Mouse (Mus musculus): ENCODE data around the gene Ccl1.

DNA sequence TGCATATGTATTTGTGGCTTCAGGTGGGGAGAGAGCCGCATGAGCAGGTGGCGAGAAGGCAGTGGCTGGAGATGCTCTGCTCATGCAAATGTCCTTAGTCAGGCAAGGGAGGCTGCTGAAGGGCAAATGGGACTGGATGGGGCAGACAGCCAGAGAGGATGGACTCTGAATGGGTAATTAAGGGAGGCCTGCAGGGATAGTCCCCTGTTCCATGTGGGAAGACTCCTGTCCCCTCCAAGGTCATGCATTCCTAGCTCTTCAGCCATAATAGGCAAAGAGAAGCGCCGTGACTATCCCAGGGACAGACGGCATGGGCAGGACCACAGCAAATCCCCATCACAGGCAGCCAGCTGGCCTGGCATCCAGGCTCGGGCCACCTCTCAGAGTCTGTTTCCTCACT, 55.5 kb downstream of the Ccl1 start:
- TF ChIP-seq POLR2A (IDR thresholded peaks at IDR 0.05; ENCODE audit: control insufficient read depth, extremely low read depth, insufficient read depth, low read length, poor library complexity): no peak
- no peak for TF ChIP-seq CTCF (IDR thresholded peaks at IDR 0.05; ENCODE audit: borderline replicate concordance, control insufficient read depth, extremely low read depth, insufficient read depth, low read length, poor library complexity)

Data from thymus, adult 2 months (tissue).